Mouse (Mus musculus) c-Kit-negative CD71-positive TER-119-positive erythroid progenitor cells, embryonic 14.5 days (primary cell): ENCODE measurements around the gene Ppara.

Source experiments
- DNase-seq: peaks from one replicate; pipeline ENCODE4 v3.0.0-alpha.2; 2013; ENCODE audit warnings: low read depth, low spot score

The Ppara gene

GRCm38 (mm10) chr15:85734571-85735033, at the start of gene Ppara:
TSS of gene Ppara (plus strand) at chr15:85734983.
- no peak for DNase-seq

DNA sequence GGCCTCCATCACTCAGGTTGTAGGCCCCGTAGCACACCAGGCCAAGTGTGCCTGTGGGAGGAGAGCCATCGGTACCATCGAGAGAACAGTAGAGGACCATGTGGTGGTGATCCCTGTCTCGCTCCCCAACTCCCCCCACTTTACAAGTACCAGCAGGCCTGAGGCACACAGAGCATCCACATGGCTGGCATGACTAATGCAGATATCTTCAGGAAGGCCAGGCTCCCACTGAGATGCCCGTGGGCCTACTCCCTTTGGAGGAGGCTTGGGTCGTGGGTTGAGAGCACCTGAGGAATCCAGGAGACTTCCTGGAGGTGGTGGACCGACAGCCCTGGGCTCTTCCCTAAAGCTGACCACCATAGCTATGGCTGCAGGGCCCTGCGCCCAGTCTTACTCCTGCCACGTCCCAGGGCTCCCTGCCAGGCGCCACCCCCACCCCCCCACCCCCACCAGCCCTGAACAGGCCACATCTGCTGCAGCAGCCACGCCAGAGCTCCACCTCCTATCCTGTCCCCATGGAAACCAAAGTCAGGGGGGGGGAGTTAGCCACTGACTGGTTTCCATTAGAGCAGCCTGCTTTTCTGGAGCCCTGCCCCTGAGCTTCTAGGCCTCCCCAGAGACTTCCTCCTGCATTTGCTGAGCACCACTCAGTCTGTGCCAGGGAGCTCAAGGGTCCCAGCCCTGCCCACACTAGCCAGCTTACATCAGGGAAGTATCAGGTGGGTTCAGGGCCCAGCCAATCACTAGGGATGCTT, 48.0 kb upstream of the Ppara start:
- DNase-seq = no peak

- no peak for DNase-seq
Measured at GRCm38 (mm10) chr15:85687630-85688410, 47.0 kb upstream of the Ppara start.

GRCm38 (mm10) chr15:85688734-85689133, 46.0 kb upstream of the Ppara start:
- DNase-seq = no peak

- no peak for DNase-seq
Measured at GRCm38 (mm10) chr15:85689523-85689922, 45.3 kb upstream of the Ppara start.

DNA sequence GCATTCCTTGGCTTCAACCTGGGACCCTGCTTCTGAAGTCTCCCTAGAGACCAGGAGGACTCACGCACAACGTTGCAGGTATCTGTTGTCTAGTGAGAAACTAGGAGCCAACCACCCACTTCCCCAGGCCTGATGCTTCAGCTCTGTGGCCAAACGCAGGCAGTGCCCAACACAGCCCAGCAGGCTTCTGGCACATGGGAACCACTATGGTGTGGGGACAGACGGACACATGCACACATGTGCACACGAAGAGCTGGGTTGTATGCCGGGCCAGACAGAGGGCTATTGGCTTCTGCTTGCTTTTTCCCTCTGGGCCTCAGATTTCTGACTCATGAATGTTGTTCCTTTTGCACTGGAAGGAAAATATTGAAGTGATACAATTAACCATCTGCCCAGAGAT, 44.7 kb upstream of the Ppara start:
- no peak for DNase-seq

DNA sequence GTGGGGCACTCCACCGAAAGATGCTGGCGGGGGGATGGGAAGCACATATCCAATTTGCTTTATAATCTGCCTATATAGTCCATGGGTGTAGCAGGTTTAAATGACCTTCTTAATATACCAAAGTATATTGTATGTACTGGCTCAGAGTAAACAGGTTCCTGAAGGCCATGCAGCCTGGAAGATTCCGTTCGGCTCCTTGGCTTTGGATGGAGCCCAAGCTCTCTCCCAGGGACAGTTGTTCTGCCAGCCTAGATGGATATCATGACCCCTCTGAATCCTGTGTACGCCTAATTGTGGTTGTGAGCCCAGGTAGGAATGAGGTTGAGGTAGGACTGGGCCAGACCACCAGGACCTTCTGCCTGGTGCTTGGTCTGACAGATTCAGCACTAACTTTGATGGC, 43.9 kb upstream of the Ppara start:
- DNase-seq = no peak

GRCm38 (mm10) chr15:85693115-85693514, 41.7 kb upstream of the Ppara start:
- no peak for DNase-seq

GRCm38 (mm10) chr15:85693819-85694218, 41.0 kb upstream of the Ppara start:
- DNase-seq = no peak

GRCm38 (mm10) chr15:85694379-85694778, 40.4 kb upstream of the Ppara start:
- DNase-seq = no peak

DNA sequence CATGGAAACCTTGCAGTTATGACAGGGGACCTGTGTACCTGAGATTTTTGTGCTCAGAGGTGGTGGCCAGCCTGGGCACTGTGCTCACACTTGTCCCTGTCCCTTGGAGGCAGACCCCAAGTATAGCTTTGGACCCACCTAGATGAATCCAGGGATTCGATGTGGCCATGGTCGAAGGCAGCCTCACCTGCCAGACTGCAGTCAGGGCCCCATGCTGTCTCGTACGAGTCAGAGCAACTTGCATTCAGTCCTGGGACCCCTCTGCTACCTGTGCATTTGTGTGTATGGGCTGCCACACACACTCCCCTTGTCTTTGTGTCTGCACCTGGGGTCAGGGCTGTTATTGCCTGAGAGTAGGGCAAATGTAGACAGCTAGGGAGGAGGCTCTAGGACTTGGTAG, 39.5 kb upstream of the Ppara start:
- DNase-seq = no peak

DNA sequence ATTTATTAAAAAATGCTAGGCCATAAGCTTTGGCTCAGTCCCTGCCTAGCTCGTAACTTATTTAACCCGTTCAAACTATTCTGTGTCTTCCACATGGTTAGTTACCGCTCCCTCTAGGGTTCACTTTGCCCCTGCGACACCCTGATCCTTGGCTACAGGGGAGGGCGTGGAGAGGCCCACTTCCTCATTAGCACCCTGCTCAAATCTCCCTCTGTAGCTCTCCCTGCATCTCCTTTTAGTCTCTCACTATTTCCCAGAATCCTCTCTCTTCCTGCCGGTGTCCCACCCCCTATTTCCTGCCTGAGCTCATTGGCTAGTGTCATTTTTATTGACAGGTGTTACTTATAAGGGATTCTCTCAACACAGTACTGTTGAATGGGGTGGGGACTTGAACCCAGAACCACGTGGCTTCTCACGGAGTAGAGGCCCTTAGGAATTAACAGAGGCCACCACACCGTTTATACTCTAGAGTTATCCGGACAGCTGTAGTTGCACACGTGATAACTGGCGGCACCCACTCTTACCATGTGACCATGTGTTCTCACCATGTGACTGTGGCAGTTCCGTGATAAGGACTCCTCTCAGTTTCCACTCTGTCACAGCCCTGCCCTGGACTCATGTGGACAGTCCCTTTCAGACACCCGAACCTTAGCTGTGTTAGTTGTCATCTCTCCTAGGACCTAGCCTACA, 36.3 kb upstream of the Ppara start:
- DNase-seq = no peak

DNA sequence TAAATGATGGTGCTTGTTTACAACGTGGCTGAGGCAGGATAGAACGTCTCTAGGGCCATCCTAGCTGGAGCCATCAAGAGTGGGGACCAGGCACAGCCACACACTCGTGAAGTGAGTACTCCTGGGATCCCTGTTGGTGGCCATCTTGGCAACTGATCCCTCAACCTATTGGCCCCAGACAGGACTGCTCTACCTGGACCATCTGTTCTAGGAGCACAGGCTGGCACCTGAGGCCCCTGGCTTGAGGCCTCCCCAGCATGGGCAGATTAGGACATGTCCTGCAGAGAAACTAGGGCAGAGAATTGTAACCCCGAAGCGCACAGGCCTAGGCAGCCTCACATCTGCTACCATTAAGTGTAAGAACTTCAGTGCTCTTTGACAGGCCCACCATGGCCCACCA, 35.3 kb upstream of the Ppara start:
- no peak for DNase-seq

DNA sequence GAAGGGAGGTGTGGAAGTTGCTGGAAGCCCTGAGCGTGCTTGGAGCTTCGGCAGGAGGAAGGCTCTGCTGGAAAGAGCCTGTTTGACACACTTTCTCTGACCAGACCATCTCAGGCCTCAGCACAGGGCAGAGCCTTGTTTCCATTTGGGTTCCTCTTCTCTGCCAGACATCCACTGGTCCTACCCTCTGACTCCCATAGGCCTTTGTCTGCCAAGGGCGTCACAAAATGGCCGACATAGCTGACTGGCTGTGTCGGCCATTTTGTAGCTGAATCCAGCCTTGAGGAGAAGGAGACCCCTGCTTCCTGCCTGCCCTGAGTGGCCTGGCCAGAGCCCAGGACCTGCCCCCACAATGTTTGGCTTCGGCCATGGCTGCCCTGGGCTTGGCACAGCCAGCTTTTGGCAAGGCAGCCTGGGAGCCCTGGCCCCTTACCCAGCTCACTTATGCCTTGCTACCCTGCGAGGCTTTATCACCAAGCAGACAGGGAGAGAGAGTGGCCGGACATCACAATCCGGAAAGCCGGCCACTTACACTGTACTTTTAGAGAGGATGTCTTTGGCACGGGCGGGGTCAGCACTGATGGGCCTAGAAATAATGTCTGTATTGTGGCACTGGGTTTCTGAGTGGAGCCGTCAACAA, 34.8 kb upstream of the Ppara start:
- no peak for DNase-seq

GRCm38 (mm10) chr15:85700716-85701115, 34.1 kb upstream of the Ppara start:
- DNase-seq = no peak

- no peak for DNase-seq
Measured at GRCm38 (mm10) chr15:85701128-85701930, 33.5 kb upstream of the Ppara start.

DNA sequence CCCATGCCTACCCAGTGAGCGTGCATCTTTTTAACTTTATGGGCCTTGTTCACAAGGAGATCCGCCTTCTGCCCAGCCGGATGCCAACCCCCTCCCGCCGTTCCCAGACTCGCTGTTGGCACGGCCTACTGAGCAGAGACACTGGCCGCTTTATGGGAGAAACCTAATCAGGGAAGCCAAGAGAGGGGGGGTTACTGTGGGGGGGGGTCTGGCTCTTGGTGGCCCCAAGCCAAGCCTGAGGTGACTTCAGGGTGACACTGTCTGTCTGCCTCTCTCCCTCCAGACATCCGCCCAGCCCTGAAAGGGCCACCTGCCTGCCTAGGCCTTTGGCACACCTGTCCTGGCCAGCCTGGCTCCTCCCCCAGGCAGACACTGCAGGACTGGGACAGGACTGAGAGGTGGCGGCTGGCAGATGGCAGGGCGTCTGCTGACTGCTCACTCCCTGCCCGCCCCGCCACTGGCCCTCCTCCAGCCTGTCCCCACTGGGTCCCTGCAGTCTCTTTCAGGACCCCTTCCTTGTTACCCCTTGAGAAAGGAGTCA, 32.3 kb upstream of the Ppara start:
- DNase-seq = no peak

GRCm38 (mm10) chr15:85703194-85703641, 31.6 kb upstream of the Ppara start:
- no peak for DNase-seq

DNA sequence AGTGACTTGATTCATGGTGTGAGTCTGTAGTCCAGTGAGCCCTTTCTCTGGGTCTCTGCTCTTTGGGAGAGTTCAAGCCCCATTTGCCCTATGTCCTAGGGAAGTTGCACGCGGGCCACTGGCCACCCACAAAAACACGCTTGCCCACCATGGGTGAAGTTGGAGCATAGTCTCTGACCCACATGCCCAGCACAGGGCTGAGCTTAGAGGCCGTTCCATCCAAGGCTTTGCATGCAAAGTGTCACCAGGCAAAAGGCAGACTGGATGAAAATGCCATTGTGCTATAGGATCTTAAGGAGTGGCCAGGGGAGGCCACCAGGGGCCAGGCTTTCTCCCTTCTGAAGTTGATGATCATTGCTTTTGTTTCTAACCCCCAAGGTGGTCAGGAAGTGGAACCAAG, 30.9 kb upstream of the Ppara start:
- DNase-seq = no peak

DNA sequence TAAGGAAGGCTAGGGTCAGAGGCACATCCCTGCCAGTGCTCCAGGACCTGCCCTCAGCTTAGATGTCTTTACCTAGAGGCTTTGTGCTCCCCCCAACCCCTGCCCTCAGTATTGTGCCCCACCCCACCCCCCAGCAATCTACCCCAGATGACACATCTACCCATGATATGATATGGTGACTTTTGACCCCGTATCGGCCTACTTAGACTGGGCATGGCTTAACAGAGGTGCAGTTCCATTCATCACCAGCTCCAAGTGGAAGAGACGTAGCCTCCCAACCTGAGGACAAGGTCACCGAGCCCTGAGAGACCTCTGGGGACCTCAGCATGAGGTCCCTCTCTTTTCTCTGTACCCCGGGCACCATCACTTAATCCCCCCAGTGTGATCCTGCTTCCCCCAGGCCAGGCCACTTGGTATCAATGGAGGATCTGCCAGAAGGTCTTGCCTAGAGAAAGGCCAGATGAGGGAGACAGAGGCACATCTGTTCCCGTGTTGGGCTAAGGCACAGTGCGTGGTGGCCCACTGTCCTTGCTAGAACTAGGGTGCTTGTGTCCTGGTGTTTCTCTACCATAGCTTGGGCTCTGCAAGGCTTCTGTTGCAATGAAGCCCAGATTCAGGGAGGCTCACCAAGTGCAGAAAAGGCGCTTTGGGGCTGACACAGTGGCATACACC, 30.3 kb upstream of the Ppara start:
- DNase-seq = no peak
